Mouse (Mus musculus): ENCODE measurements around the gene Nceh1.

The Nceh1 gene

DNA sequence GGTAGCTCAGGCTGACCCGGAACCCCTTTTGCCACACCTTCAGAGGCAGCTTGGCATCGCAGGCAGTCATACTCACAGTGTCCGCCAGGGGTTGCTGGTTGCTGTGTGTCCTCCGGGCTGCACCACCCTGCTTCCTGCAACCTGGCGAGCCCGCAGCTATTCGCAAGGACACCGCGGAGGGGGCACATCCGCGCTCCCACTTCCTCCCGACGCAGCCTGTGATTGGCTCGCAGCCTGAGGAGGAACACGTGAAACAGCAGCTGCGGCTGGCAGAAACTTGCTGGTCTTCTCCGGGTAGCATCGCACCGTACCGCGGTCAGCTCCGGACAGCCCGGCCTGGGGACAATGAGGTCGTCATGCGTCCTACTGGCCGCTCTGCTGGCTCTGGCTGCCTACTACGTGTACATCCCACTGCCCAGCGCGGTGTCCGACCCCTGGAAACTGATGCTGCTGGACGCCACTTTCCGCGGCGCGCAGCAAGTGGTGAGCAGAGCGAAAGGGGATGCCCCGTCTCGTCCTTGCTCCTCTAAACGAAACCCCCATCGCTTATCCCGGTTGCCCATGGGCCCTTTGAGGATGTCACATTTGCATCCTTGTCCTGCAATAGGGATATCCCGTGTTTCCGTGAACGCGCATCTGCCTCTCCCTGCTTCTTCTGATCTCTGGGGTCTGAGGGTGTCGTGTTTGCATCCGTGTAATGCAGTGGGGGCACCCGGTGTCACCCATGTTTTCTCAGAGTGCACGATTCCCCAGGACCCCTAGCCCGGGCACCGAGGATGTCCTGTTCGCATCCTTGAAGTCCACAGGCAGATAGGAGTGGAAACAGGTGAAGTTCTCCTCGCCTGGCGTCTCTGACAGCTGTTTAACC lies at the start of gene Nceh1:
Gene Nceh1 (plus strand): TSS at position 233 of the 868 bp plus-strand sequence.
- Histone ChIP-seq H3K27me3 (ENCODE audit: control insufficient read depth, insufficient read depth, low read length, poor library complexity, severe bottlenecking) (no peaks in the 10 kb centered on the region), H3K36me3 (ENCODE audit: control insufficient read depth, insufficient read depth, low read length, poor library complexity, severe bottlenecking) (no peaks in the 10 kb centered on the region)
- DNase-seq (ENCODE audit: low read depth, low spot score), result peak; percentile 96

DNA sequence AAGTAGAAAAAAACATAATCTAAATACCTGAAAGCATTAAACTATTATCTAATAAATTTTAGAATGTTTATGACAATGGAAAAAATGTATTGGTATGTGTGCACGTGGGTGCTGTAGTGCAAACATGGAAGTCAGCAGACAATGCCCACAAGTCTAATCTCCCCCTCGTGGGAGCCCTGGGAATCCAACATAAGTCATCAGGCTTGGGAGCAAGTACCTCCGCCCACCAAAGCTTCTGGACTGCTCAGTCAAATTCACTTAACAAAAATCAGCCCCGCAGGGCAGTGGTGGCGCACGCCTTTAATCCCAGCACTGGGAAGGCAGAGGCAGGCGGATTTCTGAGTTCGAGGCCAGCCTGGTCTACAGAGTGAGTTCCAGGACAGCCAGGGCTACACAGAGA lies 42.7 kb upstream of the Nceh1 start:
- H3K36me3 ChIP-seq (ENCODE audit: control insufficient read depth, insufficient read depth, low read length, poor library complexity, severe bottlenecking), result peaks cover 2% of the 10 kb centered on the region; the same call in 1 of the 2 replicates
- H3K27me3 ChIP-seq (ENCODE audit: control insufficient read depth, insufficient read depth, low read length, poor library complexity, severe bottlenecking), result no peaks in the 10 kb centered on the region
- no peak for DNase-seq (ENCODE audit: low read depth, low spot score)

DNA sequence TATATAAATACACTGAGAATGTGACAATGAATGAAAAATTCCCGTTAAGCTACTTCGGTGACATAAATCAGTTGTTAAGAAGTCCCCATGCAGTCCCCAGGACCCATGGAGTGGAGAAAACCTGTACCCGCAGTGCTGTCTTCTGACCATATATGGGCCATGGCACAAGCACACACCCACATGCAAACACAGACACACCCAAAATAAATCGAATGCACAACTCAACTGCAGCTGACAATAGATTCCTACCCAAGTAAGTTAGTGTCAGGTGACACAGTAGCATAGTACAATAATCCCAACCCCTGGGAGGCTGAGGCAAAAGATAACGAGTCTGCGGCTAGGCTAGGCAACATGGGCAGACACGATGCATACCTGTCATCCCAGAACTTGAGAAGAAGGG lies 39.2 kb upstream of the Nceh1 start:
- no peaks in the 10 kb centered on the region for H3K36me3 ChIP-seq (ENCODE audit: control insufficient read depth, insufficient read depth, low read length, poor library complexity, severe bottlenecking)
- no peak for DNase-seq (ENCODE audit: low read depth, low spot score)
- H3K27me3 ChIP-seq (ENCODE audit: control insufficient read depth, insufficient read depth, low read length, poor library complexity, severe bottlenecking), result no peaks in the 10 kb centered on the region

DNA sequence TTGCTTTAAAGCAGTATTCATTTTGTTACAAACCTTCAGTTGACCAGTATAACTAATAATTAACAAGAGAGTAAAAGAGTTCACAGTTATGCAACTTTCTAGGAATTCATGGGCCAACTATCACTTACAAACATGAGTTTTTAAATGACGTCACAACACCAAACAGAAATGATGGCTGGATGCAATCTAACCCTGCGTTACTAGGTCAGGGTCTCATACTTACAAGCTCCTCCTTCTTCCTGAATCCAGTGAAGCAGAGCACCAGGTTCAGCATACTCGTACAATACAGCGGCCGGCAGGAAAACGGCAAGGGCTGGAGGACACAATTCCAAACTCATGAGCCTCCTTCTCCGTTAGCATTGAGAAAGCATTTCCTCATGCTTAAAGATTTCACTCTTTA lies 37.0 kb upstream of the Nceh1 start:
- Histone ChIP-seq H3K36me3 (ENCODE audit: control insufficient read depth, insufficient read depth, low read length, poor library complexity, severe bottlenecking) (no peaks in the 10 kb centered on the region), H3K27me3 (ENCODE audit: control insufficient read depth, insufficient read depth, low read length, poor library complexity, severe bottlenecking) (no peaks in the 10 kb centered on the region)
- DNase-seq (ENCODE audit: low read depth, low spot score), result no peak

DNA sequence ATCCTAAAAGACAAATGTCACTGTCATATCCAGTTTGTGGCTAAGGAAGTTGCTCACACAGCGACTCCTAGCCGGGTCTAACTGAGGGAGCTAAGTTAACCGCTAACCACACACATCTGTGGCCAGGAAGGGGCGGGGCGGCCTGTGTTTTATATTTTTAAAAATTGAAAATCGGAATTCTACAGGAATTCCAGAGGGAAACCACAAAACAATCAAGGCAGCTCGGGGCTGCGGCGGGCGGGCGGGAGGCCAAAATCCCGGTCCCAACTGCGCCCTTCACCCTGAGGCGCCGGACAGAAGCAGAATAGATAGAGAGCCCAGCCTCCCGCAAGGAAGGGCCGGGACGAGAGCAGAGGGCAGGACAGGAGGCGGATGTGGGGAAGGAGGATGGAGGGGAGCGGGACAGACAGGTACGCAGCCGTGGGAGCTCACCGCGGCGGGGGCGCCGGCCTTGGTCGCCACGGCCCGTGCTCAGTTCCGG lies 29.5 kb upstream of the Nceh1 start:
- H3K36me3 ChIP-seq (ENCODE audit: control insufficient read depth, insufficient read depth, low read length, poor library complexity, severe bottlenecking), result no peaks in the 10 kb centered on the region
- peak; percentile 27 for DNase-seq (ENCODE audit: low read depth, low spot score)

DNA sequence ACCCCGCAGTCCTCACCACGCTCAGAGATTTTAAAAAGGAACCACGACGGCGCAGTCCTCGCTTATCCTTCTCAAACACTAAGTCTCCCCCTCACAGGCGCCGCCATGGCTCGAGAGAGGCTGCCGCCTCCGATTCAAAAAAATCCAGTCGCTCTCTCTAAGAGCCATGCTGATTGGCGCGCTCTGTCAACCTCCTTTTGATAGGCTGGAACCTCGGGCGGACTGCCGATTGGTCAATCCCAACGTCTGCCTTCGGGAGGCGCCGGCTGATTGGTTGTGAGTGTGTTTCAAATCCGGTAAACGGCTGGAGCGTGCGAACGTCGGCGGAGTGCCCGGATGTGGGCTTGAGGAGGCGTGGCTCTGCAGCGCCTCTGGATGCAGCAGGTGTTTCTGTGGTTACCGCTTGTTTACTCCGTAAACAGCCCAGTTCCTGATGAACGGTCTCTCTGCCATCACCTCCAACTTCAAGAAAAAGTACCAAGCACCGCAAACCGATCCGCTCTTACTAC lies 29.0 kb upstream of the Nceh1 start, which contains the start of gene Ect2:
Gene Ect2 (minus strand): TSS at position 178 of the 509 bp plus-strand sequence.
- Histone ChIP-seq H3K36me3 (ENCODE audit: control insufficient read depth, insufficient read depth, low read length, poor library complexity, severe bottlenecking) (no peaks in the 10 kb centered on the region), H3K27me3 (ENCODE audit: control insufficient read depth, insufficient read depth, low read length, poor library complexity, severe bottlenecking) (no peaks in the 10 kb centered on the region)
- peak; percentile 99 for DNase-seq (ENCODE audit: low read depth, low spot score)

More for the DNA sequence above, 29.5 kb upstream of the Nceh1 start:
- H3K27me3 ChIP-seq (ENCODE audit: control insufficient read depth, insufficient read depth, low read length, poor library complexity, severe bottlenecking), result no peaks in the 10 kb centered on the region

DNA sequence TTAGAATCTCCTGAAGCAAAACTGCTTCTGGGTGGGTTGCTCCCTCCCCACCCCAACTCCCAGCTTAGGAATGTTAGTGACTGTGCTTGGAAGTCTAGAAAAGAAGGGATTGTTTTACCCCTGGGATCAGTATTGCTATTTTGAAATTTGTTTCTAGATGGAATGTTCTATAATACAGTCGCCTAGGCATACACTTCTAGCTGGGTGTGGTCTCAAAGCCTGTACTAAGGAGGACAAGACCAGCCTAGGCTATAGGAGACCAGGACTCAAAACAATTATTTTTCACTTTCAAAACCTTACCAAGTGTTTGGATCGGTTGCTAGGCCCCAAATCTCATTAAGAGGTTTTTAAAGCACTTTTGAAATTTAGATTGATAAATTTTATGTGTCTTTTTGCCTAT lies 28.5 kb upstream of the Nceh1 start:
- Histone ChIP-seq H3K27me3 (ENCODE audit: control insufficient read depth, insufficient read depth, low read length, poor library complexity, severe bottlenecking) (no peaks in the 10 kb centered on the region), H3K36me3 (ENCODE audit: control insufficient read depth, insufficient read depth, low read length, poor library complexity, severe bottlenecking) (no peaks in the 10 kb centered on the region)
- DNase-seq (ENCODE audit: low read depth, low spot score), result no peak

DNA sequence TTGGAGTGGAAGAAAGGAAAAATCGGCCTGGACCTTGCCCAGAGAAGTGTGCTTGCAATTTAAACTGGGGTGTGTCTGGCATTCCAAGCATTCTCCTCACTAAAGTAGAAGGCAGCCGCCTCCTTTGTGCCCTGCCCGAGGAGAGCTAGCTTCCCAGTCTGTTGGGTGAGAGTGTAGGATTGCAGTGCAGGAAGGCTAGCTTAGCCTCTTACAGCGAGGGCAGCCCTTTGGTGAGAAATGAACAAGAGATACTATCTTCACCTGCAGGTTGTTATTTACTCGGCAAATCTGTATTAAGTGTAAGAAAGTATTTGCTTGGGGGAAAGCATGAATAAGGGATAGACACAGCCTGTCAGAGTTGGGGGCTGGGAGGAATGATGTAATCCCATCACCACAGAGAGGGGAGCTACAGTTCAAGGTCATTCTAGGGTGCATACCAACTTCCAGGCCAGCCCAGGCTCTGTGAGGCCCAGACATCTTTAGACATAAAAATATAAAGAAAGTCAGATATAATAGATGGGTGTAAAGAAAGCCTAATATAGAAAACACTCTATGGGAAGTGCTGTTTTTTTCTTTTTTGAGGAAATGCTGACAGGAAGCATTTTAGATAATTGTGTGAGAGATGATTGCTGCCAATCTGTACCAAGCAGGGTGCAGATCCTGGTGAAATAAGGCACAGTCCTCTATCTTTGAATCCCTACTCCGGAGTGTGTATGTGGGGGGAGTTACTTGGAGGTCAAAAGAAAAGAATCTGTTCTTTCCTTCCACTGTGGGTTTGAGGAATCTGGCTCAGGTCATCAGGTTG lies 27.5 kb upstream of the Nceh1 start:
- no peaks in the 10 kb centered on the region for H3K36me3 ChIP-seq (ENCODE audit: control insufficient read depth, insufficient read depth, low read length, poor library complexity, severe bottlenecking)
- H3K27me3 ChIP-seq (ENCODE audit: control insufficient read depth, insufficient read depth, low read length, poor library complexity, severe bottlenecking), result no peaks in the 10 kb centered on the region
- DNase-seq (ENCODE audit: low read depth, low spot score), result no peak

DNA sequence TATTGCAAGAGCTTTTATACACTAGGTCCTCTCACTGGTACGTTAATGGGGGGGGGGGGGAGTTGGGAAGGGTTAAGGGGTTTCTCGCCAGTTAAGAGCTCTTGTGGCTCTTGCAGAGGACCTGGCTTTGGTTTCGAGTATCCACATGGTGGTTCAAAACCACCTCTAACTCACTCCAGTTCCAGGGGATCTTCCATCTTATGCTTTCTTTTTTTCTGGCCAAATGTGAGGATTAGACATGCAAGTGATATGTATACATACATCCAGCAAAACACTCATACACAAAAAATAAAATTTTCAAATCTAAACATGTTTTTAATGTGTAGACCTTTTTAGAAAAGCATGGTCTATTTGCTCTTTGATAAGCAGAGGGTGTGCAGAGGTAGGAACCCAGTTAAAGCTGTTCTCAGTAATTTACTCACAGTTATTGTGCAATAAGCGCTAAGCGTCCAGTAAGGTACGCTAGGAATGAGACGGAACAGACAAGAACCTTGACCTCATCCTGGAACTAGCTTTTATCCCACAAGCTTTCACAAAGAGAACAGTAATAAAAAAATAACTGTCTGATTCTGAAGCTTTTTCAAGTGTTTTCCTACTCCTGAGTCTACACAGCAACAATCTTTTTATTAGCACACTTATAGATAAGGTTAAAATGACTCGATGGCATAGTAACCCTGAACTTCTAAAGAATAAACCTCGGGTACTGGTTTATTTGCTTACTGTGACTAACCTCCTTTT lies 26.7 kb upstream of the Nceh1 start:
- DNase-seq (ENCODE audit: low read depth, low spot score), result no peak
- Histone ChIP-seq H3K27me3 (ENCODE audit: control insufficient read depth, insufficient read depth, low read length, poor library complexity, severe bottlenecking) (no peaks in the 10 kb centered on the region), H3K36me3 (ENCODE audit: control insufficient read depth, insufficient read depth, low read length, poor library complexity, severe bottlenecking) (no peaks in the 10 kb centered on the region)

DNA sequence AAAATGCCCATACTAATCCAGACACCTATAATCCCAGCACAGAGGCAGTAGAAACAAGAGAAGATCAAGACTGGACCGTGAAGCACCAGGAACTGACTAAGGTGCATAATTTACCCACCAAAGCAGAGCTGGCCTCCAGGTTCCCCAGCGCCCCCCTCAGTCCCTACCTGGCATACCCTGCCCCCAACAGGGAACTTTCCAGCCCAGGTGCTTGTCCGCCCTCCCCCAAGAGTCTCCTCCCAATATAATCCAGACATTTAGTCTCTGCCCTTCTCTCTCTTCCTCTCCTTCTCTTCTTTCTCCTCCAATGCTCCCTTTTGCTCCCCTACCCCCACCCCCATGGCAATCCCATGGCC lies 26.2 kb upstream of the Nceh1 start:
- Histone ChIP-seq H3K36me3 (ENCODE audit: control insufficient read depth, insufficient read depth, low read length, poor library complexity, severe bottlenecking) (no peaks in the 10 kb centered on the region), H3K27me3 (ENCODE audit: control insufficient read depth, insufficient read depth, low read length, poor library complexity, severe bottlenecking) (no peaks in the 10 kb centered on the region)
- no peak for DNase-seq (ENCODE audit: low read depth, low spot score)

DNA sequence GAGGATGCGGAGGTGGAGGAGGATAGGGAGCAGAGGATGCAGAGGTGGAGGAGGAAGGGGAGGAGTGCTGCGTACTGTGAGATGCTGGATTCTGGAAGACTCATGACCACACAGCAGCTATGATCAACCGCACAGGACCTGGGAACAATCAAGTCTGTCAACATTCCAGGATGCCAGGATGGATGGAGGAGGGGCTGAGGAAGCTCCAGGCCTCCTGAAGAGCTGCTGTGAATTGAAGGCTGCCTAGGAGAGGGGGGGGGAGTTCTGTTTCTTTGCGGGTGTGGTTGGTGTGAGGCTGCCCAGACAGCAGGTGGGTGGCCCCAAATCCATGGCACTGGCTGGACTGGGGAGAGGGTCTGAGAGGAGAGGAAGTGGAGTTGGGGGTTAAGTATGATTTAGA lies 23.9 kb upstream of the Nceh1 start:
- DNase-seq (ENCODE audit: low read depth, low spot score), result no peak
- Histone ChIP-seq H3K36me3 (ENCODE audit: control insufficient read depth, insufficient read depth, low read length, poor library complexity, severe bottlenecking) (no peaks in the 10 kb centered on the region), H3K27me3 (ENCODE audit: control insufficient read depth, insufficient read depth, low read length, poor library complexity, severe bottlenecking) (no peaks in the 10 kb centered on the region)

DNA sequence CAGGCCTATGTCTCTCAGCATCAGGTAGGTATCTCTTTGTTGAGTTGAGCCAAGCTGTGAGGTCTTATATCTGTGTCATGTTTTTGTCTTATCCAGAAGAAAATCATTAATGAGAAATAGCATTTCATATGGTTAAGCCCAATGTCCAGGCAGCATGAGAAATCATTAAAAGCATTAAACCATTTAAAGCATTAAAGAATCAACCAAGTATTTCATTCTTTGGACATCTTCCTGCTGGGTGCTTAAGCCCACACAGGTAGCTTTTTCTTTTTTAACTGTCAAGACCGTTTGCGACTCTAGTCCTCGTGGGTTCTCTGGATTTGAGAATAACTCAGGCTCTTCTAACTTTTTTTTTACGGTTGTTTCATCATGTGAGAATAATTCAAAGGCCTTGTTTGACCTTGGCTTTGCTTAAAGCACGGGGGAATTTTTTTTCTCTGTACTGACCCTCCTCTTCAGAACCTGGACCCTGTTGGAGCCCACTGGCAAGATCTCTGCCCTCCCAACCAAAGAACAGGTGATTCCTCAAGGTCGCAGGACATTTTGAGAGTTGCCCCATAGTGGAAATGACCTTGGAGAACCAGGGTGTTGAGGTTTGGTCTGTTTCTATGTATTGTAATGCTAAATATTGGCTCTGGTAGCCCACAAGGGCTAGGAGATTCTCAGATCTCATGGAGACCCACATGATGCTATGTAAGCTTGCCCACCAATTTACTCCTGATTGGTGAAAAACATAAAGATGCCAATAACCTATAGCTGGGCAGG lies 20.9 kb upstream of the Nceh1 start:
- no peak for DNase-seq (ENCODE audit: low read depth, low spot score)
- no peaks in the 10 kb centered on the region for H3K27me3 ChIP-seq (ENCODE audit: control insufficient read depth, insufficient read depth, low read length, poor library complexity, severe bottlenecking)
- no peaks in the 10 kb centered on the region for H3K36me3 ChIP-seq (ENCODE audit: control insufficient read depth, insufficient read depth, low read length, poor library complexity, severe bottlenecking)

DNA sequence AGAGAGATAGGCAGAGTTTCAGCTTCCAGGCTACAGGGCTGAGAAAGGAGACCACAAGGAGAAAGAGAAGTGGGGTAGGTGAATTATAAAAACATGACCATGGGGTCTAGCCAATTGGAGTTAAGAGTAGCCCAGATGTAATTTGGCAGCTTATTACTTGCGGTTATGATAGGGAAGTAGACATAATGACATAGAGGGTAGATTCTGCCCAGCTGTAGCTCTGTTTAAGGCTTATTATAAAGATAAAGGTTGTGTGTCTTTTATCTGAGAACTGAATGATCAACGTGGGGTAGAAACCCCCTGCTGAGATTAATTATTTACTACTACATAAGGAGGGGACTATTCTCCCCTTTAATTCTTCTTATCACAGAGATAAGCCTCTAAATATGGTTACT lies 20.4 kb upstream of the Nceh1 start:
- no peaks in the 10 kb centered on the region for H3K27me3 ChIP-seq (ENCODE audit: control insufficient read depth, insufficient read depth, low read length, poor library complexity, severe bottlenecking)
- no peaks in the 10 kb centered on the region for H3K36me3 ChIP-seq (ENCODE audit: control insufficient read depth, insufficient read depth, low read length, poor library complexity, severe bottlenecking)
- DNase-seq (ENCODE audit: low read depth, low spot score), result no peak

DNA sequence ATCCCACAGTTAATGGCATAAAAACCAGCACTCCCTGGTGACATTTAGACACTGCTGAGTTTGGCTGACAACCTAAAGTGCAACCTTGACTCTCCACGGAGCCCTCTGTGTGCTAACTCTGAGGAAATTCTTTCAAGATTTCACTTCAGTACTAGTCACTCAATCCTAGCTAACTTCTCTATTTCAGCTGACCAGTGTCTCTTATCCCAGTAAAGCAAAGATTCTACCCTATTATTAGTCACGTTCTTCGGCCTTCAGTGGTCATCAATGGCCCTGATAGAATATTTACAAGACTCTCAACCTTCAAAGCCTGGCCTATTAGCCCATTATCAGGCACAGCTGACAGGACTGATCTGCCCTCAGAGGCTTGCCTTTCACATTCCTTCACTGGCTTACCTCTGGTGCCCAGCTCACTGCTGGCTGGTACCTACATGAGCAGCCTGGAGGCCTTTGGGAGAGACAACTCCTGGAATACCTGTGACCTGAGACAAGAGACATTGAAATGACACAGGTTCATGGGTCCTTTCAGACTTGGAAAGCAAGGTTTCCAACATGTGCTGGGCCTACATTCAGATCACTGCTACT lies 17.2 kb upstream of the Nceh1 start:
- Histone ChIP-seq H3K36me3 (ENCODE audit: control insufficient read depth, insufficient read depth, low read length, poor library complexity, severe bottlenecking) (no peaks in the 10 kb centered on the region), H3K27me3 (ENCODE audit: control insufficient read depth, insufficient read depth, low read length, poor library complexity, severe bottlenecking) (no peaks in the 10 kb centered on the region)
- no peak for DNase-seq (ENCODE audit: low read depth, low spot score)

All from splenic B cell, adult 2 months (primary cell).